Mouse (Mus musculus) heart, postnatal 25 days (tissue): ENCODE data around the gene Trim14. TPM values are rescaled to one million over a fixed set of nuclear protein-coding genes. Genes with fewer than 3 reads are reported as not detected.

Experiments
- DNase-seq: peaks from one replicate; pipeline ENCODE4 v3.0.0; 2022; ENCODE audit warnings: low spot score
- intact Hi-C: fragments of 180-260 bp; cut with DNase I; formaldehyde crosslinking; loops from one replicate; pipeline ENCODE4 v1.15.1; 2025
- total RNA-seq, 2 experiments: library from RNA; stranded (reverse); gene quantifications; 2 replicates each; pipeline ENCODE4 v1.2.3; 2021

Gene Trim14
- total RNA-seq, 2 experiments from 2014 or later = 1.7 to 1.9 TPM

- peak; percentile 59 for DNase-seq
These were observed 84.6 kb downstream of the Trim14 start for GRCm38 (mm10) chr4:46451240-46451757.

GRCm38 (mm10) chr4:46450519-46451131, 85.3 kb downstream of the Trim14 start, which contains the start of gene Anp32b:
TSS of gene Anp32b (plus strand) at chr4:46450902.
- intact Hi-C loops = loop anchor here (2.0 to 5.0 kb wide), 2 partner anchors 37 to 48 kb away; partner anchors contain the start of gene Nans
- peak; percentile 88 for DNase-seq

More at GRCm38 (mm10) chr4:46451240-46451757, 84.6 kb downstream of the Trim14 start:
- intact Hi-C loops = loop anchor here (2.0 to 5.0 kb wide), 2 partner anchors 36 to 48 kb away; partner anchors contain the start of gene Nans

GRCm38 (mm10) chr4:46450020-46450518, 85.9 kb downstream of the Trim14 start:
- no peak for DNase-seq
- intact Hi-C loops = loop anchor here (2.0 to 5.0 kb wide), 2 partner anchors 37 to 49 kb away; partner anchors contain the start of gene Nans

- intact Hi-C loops = no loop called here
- no peak for DNase-seq
These were observed 87.1 kb downstream of the Trim14 start for GRCm38 (mm10) chr4:46448886-46449285.

GRCm38 (mm10) chr4:46447461-46447860, 88.5 kb downstream of the Trim14 start:
- no peak for DNase-seq
- intact Hi-C loops = no loop called here

GRCm38 (mm10) chr4:46445237-46445945, 90.5 kb downstream of the Trim14 start:
- intact Hi-C loops = no loop called here
- DNase-seq = no peak

Other genes with a start within 250 kb of the Trim14 start
- not detected for gene Foxe1, start 192.5 kb downstream of the Trim14 start, total RNA-seq
- gene Trmo, start 146.7 kb downstream of the Trim14 start, total RNA-seq = 1 to 10 TPM; 5.0 to 5.4 TPM
- gene Hemgn, start 122.6 kb downstream of the Trim14 start, total RNA-seq = under 1 TPM; 0.18 to 0.42 TPM
- gene Anp32b, start 85.2 kb downstream of the Trim14 start, total RNA-seq = 10 to 100 TPM; 51.7 to 57.3 TPM
- gene Nans, start 46.9 kb downstream of the Trim14 start, total RNA-seq = 10 to 100 TPM; 15.5 to 16.5 TPM
- gene Coro2a, start 66.1 kb upstream of the Trim14 start, total RNA-seq = under 1 TPM; 0.18 to 0.45 TPM
- 1 to 10 TPM; 1.2 to 1.5 TPM for gene Tbc1d2, start 114.1 kb upstream of the Trim14 start, total RNA-seq